Mouse (Mus musculus) cortical plate, adult 2 months (tissue): ENCODE measurements around the gene Slc25a48. TPM values are rescaled to one million over a fixed set of nuclear protein-coding genes. Genes with fewer than 3 reads are reported as not detected.

Experiments
- H3K27ac ChIP-seq: fragments of 200-500 bp; 2 replicates; pipeline ENCODE4 v1.5.1; 2012; ENCODE audit warnings: low read length, control low read depth, inconsistent platforms; ENCODE audit not compliant: insufficient read depth
- H3K4me1 ChIP-seq: fragments of 200-500 bp; 2 replicates; pipeline ENCODE4 v1.6.1; 2011; ENCODE audit warnings: low read length; ENCODE audit not compliant: control insufficient read depth, insufficient read depth
- H3K4me3 ChIP-seq: fragments of 200-500 bp; 2 replicates; pipeline ENCODE4 v1.5.1; 2011; ENCODE audit warnings: mild to moderate bottlenecking, low read length, control low read depth; ENCODE audit not compliant: insufficient read depth
- CTCF ChIP-seq: fragments of 200-500 bp; IDR thresholded peaks from 2 replicates; pipeline ENCODE4 v1.5.1; 2011; ENCODE audit warnings: mild to moderate bottlenecking, control low read depth, low read length; ENCODE audit not compliant: insufficient read depth; ENCODE audit errors: extremely low read depth
- POLR2A ChIP-seq: fragments of 200-500 bp; IDR thresholded peaks from 2 replicates; pipeline ENCODE4 v1.6.1; 2011; ENCODE audit warnings: mild to moderate bottlenecking, low read length, control low read depth; ENCODE audit not compliant: insufficient read depth; ENCODE audit errors: extremely low read depth
- polyA plus RNA-seq: library from polyadenylated mRNA; depleted of rRNA; stranded (reverse); fragments of >200 nt; gene quantifications from 2 replicates; pipeline ENCODE4 v1.2.3, GENCODE M21; 2012; rRNA removed

Slc25a48 gene
- polyA plus RNA-seq, 1 experiment, result 0.04 TPM

GRCm38 (mm10) chr13:56500132-56500531 lies 62.0 kb downstream of the Slc25a48 start:
- Histone ChIP-seq H3K4me3 (no peak overlapping the region), H3K4me1 (no peaks in the 10 kb centered on the region), H3K27ac (no peak overlapping the region)
- TF ChIP-seq POLR2A (no peak), CTCF (peak; percentile 53)

GRCm38 (mm10) chr13:56500636-56501035 lies 62.5 kb downstream of the Slc25a48 start:
- TF ChIP-seq CTCF (no peak), POLR2A (no peak)
- H3K4me1 ChIP-seq, result no peaks in the 10 kb centered on the region
- no peak overlapping the region for H3K4me3 ChIP-seq
- no peak overlapping the region for H3K27ac ChIP-seq

- Histone ChIP-seq H3K4me1 (no peaks in the 10 kb centered on the region), H3K4me3 (no peak overlapping the region), H3K27ac (no peak overlapping the region)
- TF ChIP-seq POLR2A (no peak), CTCF (no peak)
Observed at GRCm38 (mm10) chr13:56501866-56502420, 63.8 kb downstream of the Slc25a48 start.

DNA sequence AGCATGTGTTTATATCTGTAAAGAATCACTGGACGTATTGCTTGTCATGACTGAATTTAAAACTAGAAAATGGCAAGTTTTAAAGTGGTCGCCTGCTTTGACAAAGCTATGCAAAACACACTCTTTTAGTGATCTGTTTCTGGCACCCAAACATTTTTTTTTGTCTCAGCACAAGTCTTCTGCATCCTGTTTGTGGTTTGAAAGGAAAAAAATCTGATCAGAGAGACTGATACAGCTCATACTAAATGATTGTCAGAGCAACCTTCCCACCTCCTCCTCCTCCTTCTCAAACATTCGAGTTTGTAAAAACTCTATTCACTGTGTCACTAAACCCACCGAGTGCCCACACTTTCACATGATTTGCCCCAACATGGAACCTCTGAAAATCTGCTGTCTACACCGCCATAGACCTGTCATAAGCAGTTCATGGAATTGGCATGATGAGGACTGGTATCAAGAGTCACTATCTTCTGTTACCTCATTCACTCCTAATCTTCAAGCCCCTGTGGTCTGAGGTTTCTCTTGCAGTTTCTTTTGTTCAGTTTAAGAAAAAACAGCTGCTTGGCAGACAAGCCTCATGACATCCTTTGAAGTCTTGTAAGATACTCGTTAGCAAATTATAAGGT lies 68.8 kb downstream of the Slc25a48 start:
- Histone ChIP-seq H3K27ac (no peak overlapping the region), H3K4me1 (no peaks in the 10 kb centered on the region), H3K4me3 (no peak overlapping the region)
- no peak for TF ChIP-seq CTCF

DNA sequence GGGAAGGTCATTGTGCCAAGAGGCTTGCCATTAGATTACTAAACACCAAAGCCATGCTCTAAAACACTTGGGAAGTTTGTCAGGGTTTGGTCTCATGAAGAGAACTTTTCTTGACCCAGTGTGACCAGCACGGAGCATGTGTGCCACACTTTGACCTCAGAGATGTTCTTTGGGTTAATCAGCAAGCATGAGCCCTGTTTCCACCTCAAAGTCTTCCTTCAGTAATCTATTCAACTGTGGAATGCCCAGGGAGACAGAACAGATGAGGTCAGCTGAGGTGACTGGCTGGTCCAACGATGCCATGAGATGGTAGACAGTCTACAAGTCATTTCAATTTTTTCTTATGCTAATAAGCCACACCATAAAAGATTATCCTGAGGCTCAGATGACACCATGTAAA lies 71.6 kb downstream of the Slc25a48 start:
- Histone ChIP-seq H3K27ac (no peak overlapping the region), H3K4me1 (no peaks in the 10 kb centered on the region)

GRCm38 (mm10) chr13:56513595-56513994 lies 75.4 kb downstream of the Slc25a48 start:
- Histone ChIP-seq H3K4me3 (no peak overlapping the region), H3K27ac (no peak overlapping the region), H3K4me1 (no peaks in the 10 kb centered on the region)
- TF ChIP-seq CTCF, result no peak
- TF ChIP-seq POLR2A, result no peak

More for the DNA sequence above, 71.6 kb downstream of the Slc25a48 start:
- TF ChIP-seq POLR2A (no peak), CTCF (no peak)
- H3K4me3 ChIP-seq, result no peak overlapping the region

- Histone ChIP-seq H3K27ac (no peak overlapping the region), H3K4me3 (no peak overlapping the region), H3K4me1 (no peaks in the 10 kb centered on the region)
- no peak for TF ChIP-seq POLR2A
- no peak for TF ChIP-seq CTCF
Observed at GRCm38 (mm10) chr13:56516311-56516710, 78.2 kb downstream of the Slc25a48 start.

DNA sequence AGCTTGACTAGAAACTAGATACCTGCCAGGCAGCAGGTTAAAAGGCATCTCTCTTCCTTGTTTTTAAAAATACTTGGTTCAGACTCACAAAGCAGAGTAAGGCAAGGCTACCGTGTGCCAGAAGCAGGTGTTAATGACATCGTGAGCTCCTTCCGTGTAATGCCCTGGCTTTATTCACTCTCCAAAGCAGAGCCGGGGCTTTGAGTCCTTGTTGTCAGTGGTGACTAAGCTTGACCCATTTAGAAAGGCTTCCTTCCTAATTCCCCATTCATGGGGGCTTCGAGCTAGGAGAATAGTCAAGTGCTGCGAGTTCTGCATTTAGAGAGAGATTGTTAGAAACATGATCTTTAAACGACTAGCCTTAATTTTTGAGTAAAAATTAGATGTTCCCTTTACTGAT lies 78.7 kb downstream of the Slc25a48 start:
- Histone ChIP-seq H3K4me3 (no peak overlapping the region), H3K27ac (no peak overlapping the region)

GRCm38 (mm10) chr13:56522081-56522820 lies 84.1 kb downstream of the Slc25a48 start, which contains the start of gene Fbxl21:
TSS of gene Fbxl21 (plus strand) at chr13:56522472.
- H3K27ac ChIP-seq, result no peak within 1 kb of the TSS
- TF ChIP-seq POLR2A (peak; percentile 60; the same call in 1 of the 2 replicates), CTCF (no peak)
- H3K4me3 ChIP-seq, result peak within 1 kb of the TSS; percentile 56
- no peaks in the 10 kb centered on the region for H3K4me1 ChIP-seq

More for the DNA sequence above, 78.7 kb downstream of the Slc25a48 start:
- no peaks in the 10 kb centered on the region for H3K4me1 ChIP-seq
- TF ChIP-seq POLR2A (no peak), CTCF (no peak)

DNA sequence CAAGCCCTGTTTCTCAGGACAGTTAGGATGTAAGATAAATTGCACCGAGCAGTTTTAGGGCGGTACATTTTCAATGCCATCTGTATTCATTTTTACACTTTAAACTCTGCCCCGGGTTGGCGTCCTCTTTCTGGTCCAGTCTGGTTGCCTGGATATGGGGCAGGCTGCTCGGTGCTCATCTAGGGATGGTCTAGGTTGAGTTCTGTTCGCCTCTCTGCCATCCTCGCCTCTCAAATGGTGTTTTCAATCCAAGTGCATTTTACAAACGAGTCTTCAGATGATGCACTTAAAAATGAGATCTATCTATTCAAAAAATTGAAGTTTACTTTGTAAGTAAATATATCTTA lies 84.6 kb downstream of the Slc25a48 start:
- H3K27ac ChIP-seq, result no peak overlapping the region
- H3K4me3 ChIP-seq, result peak overlapping the region; percentile 56

More for the DNA sequence above, 84.6 kb downstream of the Slc25a48 start:
- no peak for TF ChIP-seq CTCF
- no peak for TF ChIP-seq POLR2A
- H3K4me1 ChIP-seq, result no peaks in the 10 kb centered on the region

Other genes with a start within 250 kb of the Slc25a48 start
- gene Neurog1, start 186.2 kb upstream of the Slc25a48 start, polyA plus RNA-seq, result 0.21 and 0.23 TPM in 2 replicates
- gene Cxcl14, start 141.8 kb upstream of the Slc25a48 start, polyA plus RNA-seq, result 154 and 155 TPM in 2 replicates
- gene Gm3045, start 11.8 kb upstream of the Slc25a48 start, polyA plus RNA-seq, result not detected in 2 replicates
- not detected in 2 replicates for gene Il9, start 43.9 kb downstream of the Slc25a48 start, polyA plus RNA-seq
- gene Fbxl21, start 84.1 kb downstream of the Slc25a48 start, polyA plus RNA-seq, result 5.5 and 6.1 TPM in 2 replicates
- not detected in 2 replicates for gene Lect2, start 110.1 kb downstream of the Slc25a48 start, polyA plus RNA-seq
- gene Tgfbi, start 171.2 kb downstream of the Slc25a48 start, polyA plus RNA-seq, result 3.7 and 3.8 TPM in 2 replicates